Mouse (Mus musculus): ENCODE measurements around the gene Ddx3x. TPM values are rescaled to one million over a fixed set of nuclear protein-coding genes. Genes with fewer than 3 reads are reported as not detected.
A peak's percentile ranks its signal among the peaks of the same experiment; 100 is the strongest.
"Not testable (repeated sequence)": the region's sequence is repeated elsewhere in the genome, so short reads cannot be mapped to it uniquely, and the experiment has no call there.

The Ddx3x gene
- polyA plus RNA-seq (2016; fragmentation: Nextera tagmentation; extraction: Ambion mirVana) = 152 and 163 TPM in 2 replicates

- Histone ChIP-seq H3K4me1 (peaks cover 3% of the 10 kb centered on the region; the same call in 1 of the 2 replicates), H3K27ac (peak within 1 kb of the TSS; percentile 99), H3K9ac (peak within 1 kb of the TSS; percentile 95), H3K36me3 (peaks cover 10% of the 10 kb centered on the region), H3K4me2 (replicated peaks) (peak within 1 kb of the TSS; percentile 69), H3K27me3 (0 out of 2 replicates have a peak, but pooled peaks cover 5% of the 10 kb centered on the region), H3K4me3 (peak within 1 kb of the TSS; percentile 80), H3K9me3 (no peaks in the 10 kb centered on the region)
- ATAC-seq (ENCODE audit: insufficient number of reproducible peaks, insufficient read depth, low FRiP score, low TSS enrichment) = peak; percentile 91
- 1% methylated on average over 55 of the region's 57 CpGs for WGBS
These were observed at the start of gene Ddx3x for GRCm38 (mm10) chrX:13280409-13281328. Gene Ddx3x, plus strand, starts transcription at chrX:13280970.

- Histone ChIP-seq H3K4me2 (replicated peaks) (no peak overlapping the region; the same call in 1 of the 2 replicates), H3K9ac (no peak overlapping the region), H3K4me3 (no peak overlapping the region), H3K27me3 (peaks cover under 1% of the 10 kb centered on the region; the same call in 1 of the 2 replicates), H3K4me1 (no peaks in the 10 kb centered on the region), H3K36me3 (no peaks in the 10 kb centered on the region), H3K27ac (peak overlapping the region; percentile 73), H3K9me3 (no peaks in the 10 kb centered on the region)
- 37% methylated on average over 9 of the region's 9 CpGs for WGBS
- ATAC-seq (ENCODE audit: insufficient number of reproducible peaks, insufficient read depth, low FRiP score, low TSS enrichment) = 0 out of 2 replicates have a peak, but pooled peaks have one; percentile 1
These were observed 49.5 kb upstream of the Ddx3x start for GRCm38 (mm10) chrX:13231243-13231642.

GRCm38 (mm10) chrX:13232834-13233233 is 47.9 kb upstream of the Ddx3x start:
- H3K27ac ChIP-seq; H3K4me2 ChIP-seq (replicated peaks); H3K9me3 ChIP-seq; H3K4me3 ChIP-seq; H3K36me3 ChIP-seq; ATAC-seq (ENCODE audit: insufficient number of reproducible peaks, insufficient read depth, low FRiP score, low TSS enrichment); H3K9ac ChIP-seq; H3K4me1 ChIP-seq; H3K27me3 ChIP-seq: not testable (repeated sequence)
- 96% methylated on average over 1 of the region's 1 CpGs for WGBS

GRCm38 (mm10) chrX:13233631-13234030 is 47.1 kb upstream of the Ddx3x start:
- no peak for ATAC-seq (ENCODE audit: insufficient number of reproducible peaks, insufficient read depth, low FRiP score, low TSS enrichment)
- H3K9me3 ChIP-seq = no peaks in the 10 kb centered on the region
- H3K4me2 ChIP-seq (replicated peaks) = no peak overlapping the region
- H3K9ac ChIP-seq = no peak overlapping the region
- peaks cover 11% of the 10 kb centered on the region; the same call in 1 of the 2 replicates for H3K27me3 ChIP-seq
- H3K27ac ChIP-seq = no peak overlapping the region
- no peak overlapping the region for H3K4me3 ChIP-seq
- no peaks in the 10 kb centered on the region for H3K4me1 ChIP-seq
- no peaks in the 10 kb centered on the region for H3K36me3 ChIP-seq
- 65% methylated on average over 2 of the region's 2 CpGs for WGBS

- no peaks in the 10 kb centered on the region for H3K4me1 ChIP-seq
- no peak for ATAC-seq (ENCODE audit: insufficient number of reproducible peaks, insufficient read depth, low FRiP score, low TSS enrichment)
- no peak overlapping the region for H3K27ac ChIP-seq
- no peak overlapping the region for H3K4me3 ChIP-seq
- peaks cover 16% of the 10 kb centered on the region; the same call in 1 of the 2 replicates for H3K27me3 ChIP-seq
- WGBS = 59% methylated on average over 4 of the region's 4 CpGs
- no peaks in the 10 kb centered on the region for H3K9me3 ChIP-seq
- H3K36me3 ChIP-seq = no peaks in the 10 kb centered on the region
- H3K4me2 ChIP-seq (replicated peaks) = no peak overlapping the region
- no peak overlapping the region for H3K9ac ChIP-seq
These were observed 46.1 kb upstream of the Ddx3x start for GRCm38 (mm10) chrX:13234709-13235108.

- Histone ChIP-seq H3K27me3 (peaks cover 19% of the 10 kb centered on the region; the same call in 1 of the 2 replicates), H3K4me2 (replicated peaks) (no peak overlapping the region), H3K9ac (no peak overlapping the region), H3K36me3 (no peaks in the 10 kb centered on the region), H3K9me3 (no peaks in the 10 kb centered on the region), H3K4me1 (no peaks in the 10 kb centered on the region), H3K27ac (0 out of 2 replicates have a peak overlapping the region, but pooled peaks have one; percentile 50), H3K4me3 (no peak overlapping the region)
- 41% methylated on average over 2 of the region's 2 CpGs for WGBS
- ATAC-seq (ENCODE audit: insufficient number of reproducible peaks, insufficient read depth, low FRiP score, low TSS enrichment) = no peak
These were observed 44.6 kb upstream of the Ddx3x start for GRCm38 (mm10) chrX:13236100-13236568.

- no peak overlapping the region for H3K4me3 ChIP-seq
- H3K9me3 ChIP-seq = no peaks in the 10 kb centered on the region
- no peak for ATAC-seq (ENCODE audit: insufficient number of reproducible peaks, insufficient read depth, low FRiP score, low TSS enrichment)
- H3K36me3 ChIP-seq = no peaks in the 10 kb centered on the region
- H3K27me3 ChIP-seq = peaks cover 22% of the 10 kb centered on the region
- no peak overlapping the region for H3K9ac ChIP-seq
- no peak overlapping the region for H3K27ac ChIP-seq
- H3K4me1 ChIP-seq = no peaks in the 10 kb centered on the region
- WGBS = 85% methylated on average over 6 of the region's 6 CpGs
- H3K4me2 ChIP-seq (replicated peaks) = no peak overlapping the region
These were observed 41.3 kb upstream of the Ddx3x start for GRCm38 (mm10) chrX:13239455-13239854.

- peak overlapping the region; percentile 49 for H3K4me2 ChIP-seq (replicated peaks)
- ATAC-seq (ENCODE audit: insufficient number of reproducible peaks, insufficient read depth, low FRiP score, low TSS enrichment) = no peak
- WGBS = 18% methylated on average over 11 of the region's 11 CpGs
- no peak overlapping the region for H3K4me3 ChIP-seq
- no peak overlapping the region for H3K9ac ChIP-seq
- H3K36me3 ChIP-seq = no peaks in the 10 kb centered on the region
- H3K4me1 ChIP-seq = no peaks in the 10 kb centered on the region
- H3K27ac ChIP-seq = peak overlapping the region; percentile 97
- no peaks in the 10 kb centered on the region for H3K9me3 ChIP-seq
- H3K27me3 ChIP-seq = peaks cover 24% of the 10 kb centered on the region
These were observed 39.9 kb upstream of the Ddx3x start for GRCm38 (mm10) chrX:13240646-13241425.

- Histone ChIP-seq H3K4me2 (replicated peaks) (peak overlapping the region; percentile 49), H3K4me3 (peak overlapping the region; percentile 31), H3K36me3 (no peaks in the 10 kb centered on the region), H3K27me3 (peaks cover 19% of the 10 kb centered on the region), H3K9me3 (no peaks in the 10 kb centered on the region), H3K27ac (peak overlapping the region; percentile 97), H3K4me1 (no peaks in the 10 kb centered on the region), H3K9ac (peak overlapping the region; percentile 43)
- 17% methylated on average over 21 of the region's 21 CpGs for WGBS
- no peak for ATAC-seq (ENCODE audit: insufficient number of reproducible peaks, insufficient read depth, low FRiP score, low TSS enrichment)
These were observed 39.1 kb upstream of the Ddx3x start for GRCm38 (mm10) chrX:13241426-13242319.

- 13% methylated on average over 24 of the region's 24 CpGs for WGBS
- Histone ChIP-seq H3K4me2 (replicated peaks) (peak overlapping the region; percentile 49), H3K4me1 (no peaks in the 10 kb centered on the region), H3K27me3 (peaks cover 19% of the 10 kb centered on the region), H3K27ac (peak overlapping the region; percentile 97), H3K36me3 (no peaks in the 10 kb centered on the region), H3K9me3 (no peaks in the 10 kb centered on the region), H3K4me3 (peak overlapping the region; percentile 31), H3K9ac (peak overlapping the region; percentile 43; the same call in 1 of the 2 replicates)
- ATAC-seq (ENCODE audit: insufficient number of reproducible peaks, insufficient read depth, low FRiP score, low TSS enrichment) = peak; percentile 96
These were observed 38.3 kb upstream of the Ddx3x start for GRCm38 (mm10) chrX:13242320-13243096.
